Mouse (Mus musculus) hindbrain, embryonic 16.5 days (tissue): Measurements from ENCODE around the gene Kxd1. TPM values are rescaled to one million over a fixed set of nuclear protein-coding genes. Genes with fewer than 3 reads are reported as not detected.

Source experiments
- ATAC-seq: fragments of 200-750 bp; cut with Nextera tagmentation; 2 replicates; pipeline ENCODE4 v1.8.0; 2017; ENCODE audit warnings: moderate TSS enrichment, moderate library complexity
- H3K27ac ChIP-seq: fragments of 300-500 bp; sonication (generic); 2 replicates; pipeline ENCODE4 v1.5.1; 2014; ENCODE audit warnings: low read depth, mild to moderate bottlenecking, control low read depth, low read length, moderate library complexity
- H3K27me3 ChIP-seq: fragments of 300-500 bp; sonication (generic); replicated peaks from 2 replicates; pipeline ENCODE4 v1.6.1; 2014; ENCODE audit warnings: low read length; ENCODE audit not compliant: control insufficient read depth, insufficient read depth
- H3K36me3 ChIP-seq: fragments of 300-500 bp; sonication (generic); 2 replicates; pipeline ENCODE4 v1.6.1; 2014; ENCODE audit warnings: mild to moderate bottlenecking, low read length, moderate library complexity, mixed read lengths; ENCODE audit not compliant: control insufficient read depth, insufficient read depth
- H3K4me1 ChIP-seq: fragments of 300-500 bp; sonication (generic); 2 replicates; pipeline ENCODE4 v1.6.1; 2014; ENCODE audit warnings: low read depth, low read length; ENCODE audit not compliant: control insufficient read depth, insufficient read depth
- H3K4me2 ChIP-seq: fragments of 300-500 bp; sonication (generic); 2 replicates; pipeline ENCODE4 v1.6.1; 2014; ENCODE audit warnings: mild to moderate bottlenecking, low read length, control low read depth, moderate library complexity
- H3K4me3 ChIP-seq: fragments of 300-500 bp; sonication (generic); 2 replicates; pipeline ENCODE4 v1.5.1; 2014; ENCODE audit warnings: mild to moderate bottlenecking, low read length, control low read depth, moderate library complexity
- H3K9ac ChIP-seq: fragments of 300-500 bp; sonication (generic); 2 replicates; pipeline ENCODE4 v1.6.1; 2014; ENCODE audit warnings: low read depth, mild to moderate bottlenecking, control low read depth, low read length, moderate library complexity
- H3K9me3 ChIP-seq: fragments of 300-500 bp; sonication (generic); 2 replicates; pipeline ENCODE4 v1.6.1; 2014; ENCODE audit warnings: mild to moderate bottlenecking, low read length, moderate library complexity; ENCODE audit not compliant: control insufficient read depth
- WGBS: fragments of 180-500 bp; shearing (Covaris S2); extraction: QIAGEN DNeasy Blood & Tissue Kit; methylation state at CpG from one replicate; pipeline ENCODE4 v1.1.7; 2014; 5-methylcytosine and 5-hydroxymethylcytosine counted together
- polyA plus RNA-seq: library from polyadenylated mRNA; unstranded; fragments of >200 nt; fragmentation: Nextera tagmentation; extraction: Ambion mirVana; gene quantifications from 2 replicates; pipeline ENCODE4 v1.2.1, GENCODE M21; 2015

Kxd1 gene
- polyA plus RNA-seq, 1 experiment from 2014 or later = 45.2 TPM

DNA sequence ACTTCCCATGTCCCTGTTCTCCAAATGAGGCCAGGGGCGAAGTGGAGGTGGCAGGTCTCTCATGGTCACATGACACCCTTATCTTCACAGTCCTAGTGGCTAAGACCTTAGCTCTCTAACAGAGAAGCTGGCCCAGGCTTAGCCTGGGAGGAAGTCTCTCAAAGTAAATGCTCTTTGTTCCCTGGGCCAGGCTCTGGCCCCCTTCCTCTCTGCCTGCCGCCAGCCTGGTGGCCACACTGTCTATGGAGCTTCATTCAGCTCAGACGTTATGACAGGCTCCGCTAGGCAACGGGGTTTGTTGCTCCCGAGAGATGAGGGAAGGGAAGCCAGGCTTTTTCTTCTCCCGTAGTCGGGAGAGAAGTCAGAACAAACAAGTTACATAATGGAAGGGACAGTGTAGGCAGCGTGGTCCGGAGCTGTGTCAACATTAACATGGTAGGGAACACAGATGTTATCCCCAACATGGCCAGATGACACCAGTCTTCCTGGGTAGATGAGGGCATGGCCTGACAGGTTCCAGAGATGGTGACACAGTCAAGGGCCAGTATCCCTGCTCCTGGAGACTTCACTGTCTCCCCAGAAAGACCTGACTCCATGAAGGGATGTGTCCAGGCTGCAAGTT, 58.4 kb downstream of the Kxd1 start:
- Histone ChIP-seq H3K9ac (no peak overlapping the region), H3K27ac (0 out of 2 replicates have a peak overlapping the region, but pooled peaks have one; percentile 31), H3K27me3 (no peaks in the 10 kb centered on the region), H3K9me3 (no peaks in the 10 kb centered on the region), H3K4me3 (no peak overlapping the region), H3K4me2 (no peak overlapping the region), H3K4me1 (peaks cover 6% of the 10 kb centered on the region), H3K36me3 (peaks cover 3% of the 10 kb centered on the region; the same call in 1 of the 2 replicates)
- WGBS = 38% methylated on average over 10 of the region's 10 CpGs
- ATAC-seq = peak; percentile 64

DNA sequence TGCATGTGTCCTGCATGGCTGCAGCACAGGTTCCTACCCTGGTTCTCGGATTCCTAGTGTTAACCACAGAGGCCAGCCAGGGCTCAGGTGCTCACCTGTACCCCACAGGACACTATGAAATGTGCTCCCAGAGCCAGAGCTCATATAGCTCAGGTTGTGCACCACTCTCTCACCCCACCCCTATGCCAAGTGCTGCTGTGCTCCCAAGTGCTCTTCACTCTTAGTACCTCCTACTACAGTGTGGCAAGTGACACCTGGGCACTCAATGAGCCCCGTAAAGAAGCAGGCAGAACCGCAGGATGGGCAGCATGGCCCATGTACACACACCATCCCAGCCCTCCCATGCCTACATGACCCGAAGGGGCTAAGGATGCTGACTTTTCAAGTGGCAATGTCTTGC, 59.0 kb downstream of the Kxd1 start:
- Histone ChIP-seq H3K4me2 (no peak overlapping the region), H3K27me3 (no peaks in the 10 kb centered on the region), H3K27ac (no peak overlapping the region), H3K9ac (no peak overlapping the region), H3K9me3 (no peaks in the 10 kb centered on the region), H3K36me3 (peaks cover 3% of the 10 kb centered on the region; the same call in 1 of the 2 replicates), H3K4me3 (no peak overlapping the region), H3K4me1 (peaks cover 6% of the 10 kb centered on the region)
- 96% methylated on average over 4 of the region's 4 CpGs for WGBS
- no peak for ATAC-seq

DNA sequence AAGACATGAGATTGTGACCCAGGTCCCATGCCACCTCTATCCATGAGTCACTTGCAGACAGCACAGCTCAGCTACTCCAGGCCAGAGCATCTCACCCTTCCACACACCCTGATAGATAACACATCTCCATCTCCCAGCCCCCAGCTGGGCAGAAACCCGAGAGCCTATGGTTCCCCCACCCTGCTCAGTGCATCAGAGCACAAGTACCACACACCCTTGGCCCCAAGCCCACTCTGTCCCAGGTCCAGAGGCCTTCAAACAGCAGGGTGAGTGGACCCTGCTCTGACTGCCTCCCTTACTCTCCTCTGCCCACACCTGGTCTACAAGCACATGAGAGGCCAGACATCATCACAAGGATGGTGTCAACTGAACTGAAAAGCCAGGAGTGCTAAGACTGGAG, 59.8 kb downstream of the Kxd1 start:
- 55% methylated on average over 1 of the region's 1 CpGs for WGBS
- Histone ChIP-seq H3K4me1 (peaks cover 6% of the 10 kb centered on the region), H3K4me3 (no peak overlapping the region), H3K36me3 (peaks cover 3% of the 10 kb centered on the region; the same call in 1 of the 2 replicates), H3K4me2 (no peak overlapping the region), H3K27ac (no peak overlapping the region), H3K27me3 (no peaks in the 10 kb centered on the region), H3K9ac (no peak overlapping the region), H3K9me3 (no peaks in the 10 kb centered on the region)
- ATAC-seq = no peak

DNA sequence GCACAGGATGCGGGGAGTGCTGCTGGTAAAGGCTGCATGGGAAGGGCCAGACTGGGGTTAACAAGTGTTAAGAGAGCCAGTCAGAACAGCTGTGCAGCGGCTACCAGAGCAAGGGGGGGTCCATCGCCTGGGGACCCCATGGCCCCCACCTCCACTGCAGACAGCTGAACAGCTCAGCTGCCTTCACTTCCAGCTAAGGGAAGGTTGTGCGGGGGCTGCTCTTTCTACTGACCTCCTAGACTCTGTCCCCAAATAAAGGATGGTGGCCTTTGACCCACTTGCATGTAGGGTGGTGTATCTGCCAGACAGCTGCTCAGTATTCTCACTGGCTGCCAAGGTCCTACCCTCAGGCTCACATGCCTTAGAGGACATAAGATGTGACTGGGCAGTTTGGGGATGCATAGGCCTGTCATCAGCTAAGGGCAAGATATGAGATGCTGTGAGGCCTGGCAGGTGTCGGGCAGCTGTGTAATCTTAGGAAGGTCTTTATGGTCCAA, 60.5 kb downstream of the Kxd1 start:
- H3K4me2 ChIP-seq = no peak overlapping the region
- WGBS = 73% methylated on average over 5 of the region's 5 CpGs
- H3K9ac ChIP-seq = no peak overlapping the region
- no peak overlapping the region for H3K27ac ChIP-seq
- no peaks in the 10 kb centered on the region for H3K9me3 ChIP-seq
- no peak overlapping the region for H3K4me3 ChIP-seq
- peaks cover 6% of the 10 kb centered on the region for H3K4me1 ChIP-seq
- peaks cover 3% of the 10 kb centered on the region; the same call in 1 of the 2 replicates for H3K36me3 ChIP-seq
- no peak for ATAC-seq
- no peaks in the 10 kb centered on the region for H3K27me3 ChIP-seq

DNA sequence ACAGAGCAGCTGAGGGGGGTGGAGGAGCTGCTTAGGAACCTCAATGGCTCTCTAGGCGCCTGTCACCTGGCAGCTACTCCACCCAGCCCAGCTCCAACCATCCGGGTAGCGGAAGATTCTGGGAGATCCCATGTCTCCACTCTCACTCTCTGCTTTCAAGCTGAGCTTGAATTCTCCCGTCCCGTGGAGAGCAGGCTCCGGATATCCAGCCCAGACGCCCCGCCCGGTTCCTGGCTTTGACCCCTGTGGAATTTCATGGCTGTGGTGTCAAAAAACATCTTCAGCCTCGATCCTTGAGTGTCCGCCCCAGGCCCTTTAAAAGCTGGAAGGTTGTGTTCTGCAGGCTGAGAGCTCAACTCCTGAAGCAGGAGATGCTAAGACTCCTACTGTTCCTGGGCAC, 61.0 kb downstream of the Kxd1 start:
- ATAC-seq = no peak
- Histone ChIP-seq H3K4me3 (no peak overlapping the region), H3K9ac (no peak overlapping the region), H3K36me3 (peaks cover 3% of the 10 kb centered on the region; the same call in 1 of the 2 replicates), H3K27ac (no peak overlapping the region), H3K27me3 (no peaks in the 10 kb centered on the region), H3K9me3 (no peaks in the 10 kb centered on the region), H3K4me1 (peaks cover 6% of the 10 kb centered on the region), H3K4me2 (no peak overlapping the region)
- WGBS = 67% methylated on average over 11 of the region's 11 CpGs

DNA sequence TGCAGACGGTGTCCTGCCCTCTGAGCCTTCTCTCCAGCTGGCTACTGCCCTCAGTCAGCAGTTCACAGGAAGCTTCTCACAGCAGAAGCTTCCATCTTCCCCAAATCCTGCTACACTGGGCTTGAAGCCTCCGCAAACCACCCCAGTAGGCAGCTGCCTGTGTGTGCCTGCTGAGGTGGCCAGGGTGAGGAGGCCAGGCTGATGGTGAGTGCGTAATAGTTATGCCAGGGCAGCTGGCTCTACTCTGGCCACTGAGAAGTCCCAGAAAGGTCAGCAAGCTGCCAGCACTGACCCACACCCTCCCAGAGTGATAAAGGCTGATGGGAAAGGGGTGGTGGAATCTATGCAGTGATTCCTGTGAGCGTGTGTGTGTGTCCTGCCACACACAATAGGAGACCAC, 61.5 kb downstream of the Kxd1 start:
- H3K27ac ChIP-seq = no peak overlapping the region
- no peak overlapping the region for H3K9ac ChIP-seq
- peaks cover 6% of the 10 kb centered on the region for H3K4me1 ChIP-seq
- no peak overlapping the region for H3K4me3 ChIP-seq
- no peaks in the 10 kb centered on the region for H3K9me3 ChIP-seq
- peaks cover 3% of the 10 kb centered on the region; the same call in 1 of the 2 replicates for H3K36me3 ChIP-seq
- no peak overlapping the region for H3K4me2 ChIP-seq
- 87% methylated on average over 4 of the region's 4 CpGs for WGBS
- no peak for ATAC-seq
- H3K27me3 ChIP-seq = no peaks in the 10 kb centered on the region

DNA sequence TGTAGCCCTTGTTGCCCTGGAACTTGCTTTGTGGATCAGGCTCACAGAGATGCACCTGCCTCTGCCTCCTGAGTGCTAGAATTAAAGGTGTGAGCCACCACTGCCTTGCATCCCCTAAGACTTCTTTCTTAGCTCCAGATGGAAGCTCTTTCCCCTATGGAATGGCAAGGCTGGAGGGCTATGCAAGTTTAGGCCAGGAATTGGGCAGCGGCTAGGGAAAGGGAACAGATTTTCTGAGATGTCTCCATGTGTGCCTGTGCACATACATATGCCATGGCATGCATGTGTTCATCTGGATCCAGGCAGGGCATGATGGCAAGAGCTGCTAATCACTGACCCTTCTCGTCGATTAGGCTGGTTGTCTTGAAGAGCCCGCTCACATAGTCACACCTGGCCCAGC, 62.1 kb downstream of the Kxd1 start:
- 98% methylated on average over 4 of the region's 4 CpGs for WGBS

DNA sequence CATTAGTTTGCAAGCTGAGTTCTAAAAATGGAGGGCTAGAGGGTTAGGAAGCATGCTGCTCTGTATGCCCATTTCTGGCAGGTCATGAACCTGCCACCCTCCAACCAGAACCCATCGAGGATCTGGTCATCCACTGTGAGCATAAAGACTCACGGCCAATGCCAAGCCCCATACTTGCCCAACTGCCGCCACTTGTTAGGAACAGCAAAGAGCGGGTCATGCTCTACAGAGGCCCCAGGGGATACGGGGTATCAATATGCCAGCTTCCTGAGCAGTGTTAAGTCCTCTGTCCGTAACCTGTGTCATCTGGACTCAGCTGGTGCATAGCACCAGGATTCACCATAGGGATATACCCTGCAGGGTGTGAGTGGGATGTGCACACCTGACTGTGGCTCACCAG, 63.6 kb downstream of the Kxd1 start:
- H3K27ac ChIP-seq = no peak overlapping the region
- H3K4me3 ChIP-seq = no peak overlapping the region
- H3K36me3 ChIP-seq = peaks cover 3% of the 10 kb centered on the region; the same call in 1 of the 2 replicates
- H3K4me1 ChIP-seq = peaks cover 2% of the 10 kb centered on the region; the same call in 1 of the 2 replicates
- no peaks in the 10 kb centered on the region for H3K27me3 ChIP-seq
- 92% methylated on average over 6 of the region's 6 CpGs for WGBS
- H3K4me2 ChIP-seq = no peak overlapping the region
- 0 out of 2 replicates have a peak, but pooled peaks have one; percentile 4 for ATAC-seq
- H3K9ac ChIP-seq = no peak overlapping the region
- no peaks in the 10 kb centered on the region for H3K9me3 ChIP-seq

More for the DNA sequence above, 62.1 kb downstream of the Kxd1 start:
- H3K36me3 ChIP-seq = peaks cover 3% of the 10 kb centered on the region; the same call in 1 of the 2 replicates
- no peak overlapping the region for H3K9ac ChIP-seq
- H3K27me3 ChIP-seq = no peaks in the 10 kb centered on the region
- H3K9me3 ChIP-seq = no peaks in the 10 kb centered on the region
- H3K4me2 ChIP-seq = no peak overlapping the region
- no peak for ATAC-seq
- H3K4me3 ChIP-seq = no peak overlapping the region
- peaks cover 6% of the 10 kb centered on the region for H3K4me1 ChIP-seq
- H3K27ac ChIP-seq = no peak overlapping the region

DNA sequence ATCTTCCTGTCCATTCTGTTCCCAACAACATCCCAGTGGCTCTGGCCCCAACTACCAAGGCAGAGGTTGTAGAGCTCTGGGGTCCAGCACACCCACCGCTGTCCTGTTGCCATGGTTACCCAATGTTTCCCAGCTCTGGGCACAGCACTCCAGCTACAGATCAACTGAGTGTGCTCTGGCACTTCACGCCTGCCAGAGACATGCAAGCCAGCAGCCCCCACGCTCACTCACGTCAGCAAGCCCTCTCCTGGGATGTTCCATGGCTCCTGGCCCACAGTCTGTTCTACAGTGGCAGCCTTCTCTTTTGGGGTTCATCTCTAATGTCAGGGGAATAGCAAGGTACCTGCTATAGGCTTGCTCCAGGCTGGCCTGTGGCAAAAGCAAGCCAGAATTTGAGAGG, 64.5 kb downstream of the Kxd1 start:
- H3K9ac ChIP-seq = no peak overlapping the region
- no peak overlapping the region for H3K4me3 ChIP-seq
- ATAC-seq = no peak
- H3K9me3 ChIP-seq = no peaks in the 10 kb centered on the region
- WGBS = 46% methylated on average over 4 of the region's 4 CpGs
- peaks cover 3% of the 10 kb centered on the region; the same call in 1 of the 2 replicates for H3K36me3 ChIP-seq
- H3K27me3 ChIP-seq = no peaks in the 10 kb centered on the region
- no peak overlapping the region for H3K4me2 ChIP-seq
- H3K27ac ChIP-seq = no peak overlapping the region
- no peaks in the 10 kb centered on the region for H3K4me1 ChIP-seq
